Mouse (Mus musculus) small intestine, adult 2 months (tissue): Measurements from ENCODE around the gene Pars2. TPM values are rescaled to one million over a fixed set of nuclear protein-coding genes. Genes with fewer than 3 reads are reported as not detected.

Experiments
- H3K27ac ChIP-seq: fragments of 200-500 bp; 2 replicates; pipeline ENCODE4 v1.5.1; 2012; ENCODE audit warnings: low read depth, low read length, control low read depth, inconsistent platforms; ENCODE audit not compliant: insufficient read depth
- H3K27me3 ChIP-seq: fragments of 200-500 bp; 2 replicates; pipeline ENCODE4 v1.6.1; 2012; ENCODE audit warnings: mild to moderate bottlenecking, moderate library complexity, low read length, inconsistent platforms; ENCODE audit not compliant: control insufficient read depth, insufficient read depth
- H3K36me3 ChIP-seq: fragments of 200-500 bp; 2 replicates; pipeline ENCODE4 v1.6.1; 2012; ENCODE audit warnings: mild to moderate bottlenecking, low read length, control low read depth, inconsistent platforms; ENCODE audit not compliant: control insufficient read depth, insufficient read depth
- H3K4me1 ChIP-seq: fragments of 200-500 bp; 2 replicates; pipeline ENCODE4 v1.6.1; 2012; ENCODE audit warnings: low read length, inconsistent platforms, mixed read lengths; ENCODE audit not compliant: control insufficient read depth, insufficient read depth, insufficient read length
- H3K4me3 ChIP-seq: fragments of 200-500 bp; 2 replicates; pipeline ENCODE4 v1.5.1; 2012; ENCODE audit warnings: low read depth, mild to moderate bottlenecking, control low read depth, inconsistent platforms, low read length, moderate library complexity
- CTCF ChIP-seq: fragments of 200-500 bp; IDR thresholded peaks from 2 replicates; pipeline ENCODE4 v1.5.1; 2012; ENCODE audit warnings: low read depth, mild to moderate bottlenecking, control low read depth, inconsistent platforms, low read length, moderate library complexity, mixed read lengths; ENCODE audit not compliant: insufficient replicate concordance, insufficient read length; ENCODE audit errors: extremely low read depth
- POLR2A ChIP-seq: fragments of 200-500 bp; IDR thresholded peaks from 2 replicates; pipeline ENCODE4 v1.6.1; 2012; ENCODE audit warnings: low read depth, mild to moderate bottlenecking, control low read depth, inconsistent platforms, low read length, moderate library complexity
- WGBS: fragments of 180-500 bp; shearing (Covaris S2); methylation state at CpG from one replicate; pipeline ENCODE4 v1.1.7; 2018; 5-methylcytosine and 5-hydroxymethylcytosine counted together
- polyA plus RNA-seq: library from polyadenylated mRNA; depleted of rRNA; stranded (reverse); fragments of >200 nt; gene quantifications from 2 replicates; pipeline ENCODE4 v1.2.3, GENCODE M21; 2012; rRNA removed

The Pars2 gene
- 5.6 and 7.5 TPM in 2 replicates for polyA plus RNA-seq

- H3K4me1 ChIP-seq: peaks cover 6% of the 10 kb centered on the region; the same call in 1 of the 2 replicates
- TF ChIP-seq POLR2A (peak; percentile 61), CTCF (no peak)
- peaks cover 3% of the 10 kb centered on the region; the same call in 1 of the 2 replicates for H3K36me3 ChIP-seq
- H3K4me3 ChIP-seq: peak within 1 kb of the TSS; percentile 95
- under 1% methylated on average over 40 of the region's 40 CpGs for WGBS
- H3K27me3 ChIP-seq: no peaks in the 10 kb centered on the region
- peak within 1 kb of the TSS; percentile 34; the same call in 1 of the 2 replicates for H3K27ac ChIP-seq
Observed at GRCm38 (mm10) chr4:106650833-106651527, at the start of gene Pars2. Gene Pars2, plus strand, starts transcription at chr4:106651069.

GRCm38 (mm10) chr4:106606639-106607554, 44.0 kb upstream of the Pars2 start:
- TF ChIP-seq POLR2A (no peak), CTCF (no peak)
- Histone ChIP-seq H3K4me3 (no peak overlapping the region), H3K27me3 (no peaks in the 10 kb centered on the region), H3K36me3 (no peaks in the 10 kb centered on the region), H3K4me1 (peaks cover 3% of the 10 kb centered on the region; the same call in 1 of the 2 replicates), H3K27ac (no peak overlapping the region)
- WGBS: 51% methylated on average over 18 of the region's 18 CpGs

- Histone ChIP-seq H3K36me3 (no peaks in the 10 kb centered on the region), H3K27me3 (no peaks in the 10 kb centered on the region), H3K4me3 (no peak overlapping the region), H3K4me1 (peaks cover 3% of the 10 kb centered on the region; the same call in 1 of the 2 replicates), H3K27ac (no peak overlapping the region)
- WGBS: 58% methylated on average over 1 of the region's 1 CpGs
- TF ChIP-seq CTCF (no peak), POLR2A (no peak)
Observed at GRCm38 (mm10) chr4:106607905-106608304, 43.0 kb upstream of the Pars2 start.

- 78% methylated on average over 8 of the region's 8 CpGs for WGBS
- TF ChIP-seq POLR2A: no peak
- no peak for TF ChIP-seq CTCF
- H3K36me3 ChIP-seq: no peaks in the 10 kb centered on the region
- H3K4me1 ChIP-seq: peaks cover 12% of the 10 kb centered on the region
- no peak overlapping the region for H3K4me3 ChIP-seq
- H3K27ac ChIP-seq: no peak overlapping the region
- no peaks in the 10 kb centered on the region for H3K27me3 ChIP-seq
Observed at GRCm38 (mm10) chr4:106613105-106613504, 37.8 kb upstream of the Pars2 start.

GRCm38 (mm10) chr4:106613560-106613959, 37.3 kb upstream of the Pars2 start:
- no peak for TF ChIP-seq POLR2A
- TF ChIP-seq CTCF: no peak
- H3K27ac ChIP-seq: no peak overlapping the region
- no peak overlapping the region for H3K4me3 ChIP-seq
- H3K27me3 ChIP-seq: no peaks in the 10 kb centered on the region
- WGBS: 51% methylated on average over 3 of the region's 3 CpGs
- no peaks in the 10 kb centered on the region for H3K36me3 ChIP-seq
- H3K4me1 ChIP-seq: peaks cover 12% of the 10 kb centered on the region

- Histone ChIP-seq H3K27me3 (no peaks in the 10 kb centered on the region), H3K4me3 (no peak overlapping the region), H3K36me3 (no peaks in the 10 kb centered on the region), H3K4me1 (peaks cover 17% of the 10 kb centered on the region), H3K27ac (no peak overlapping the region)
- 54% methylated on average over 7 of the region's 7 CpGs for WGBS
- TF ChIP-seq POLR2A (no peak), CTCF (peak; percentile 88; the same call in 1 of the 2 replicates)
Observed at GRCm38 (mm10) chr4:106614180-106614797, 36.6 kb upstream of the Pars2 start.

GRCm38 (mm10) chr4:106614881-106615280, 36.0 kb upstream of the Pars2 start:
- WGBS: 80% methylated on average over 9 of the region's 9 CpGs
- Histone ChIP-seq H3K4me3 (no peak overlapping the region), H3K36me3 (no peaks in the 10 kb centered on the region), H3K4me1 (peaks cover 17% of the 10 kb centered on the region), H3K27me3 (no peaks in the 10 kb centered on the region), H3K27ac (no peak overlapping the region)
- no peak for TF ChIP-seq CTCF
- no peak for TF ChIP-seq POLR2A
